Mouse (Mus musculus) erythroid progenitor cell, adult 5-6 weeks (primary cell): ENCODE measurements around the gene Spock1. TPM values are rescaled to one million over a fixed set of nuclear protein-coding genes. Genes with fewer than 3 reads are reported as not detected.

Source experiments
- ATAC-seq: replicated peaks from 2 replicates; pipeline ENCODE4 v1.8.0; 2016; ENCODE audit warnings: moderate number of reproducible peaks, mild to moderate bottlenecking, moderate TSS enrichment, inconsistent platforms; ENCODE audit not compliant: poor library complexity, low FRiP score, severe bottlenecking
- total RNA-seq, 2 experiments: library from RNA; stranded (forward) in 1 of 2; stranded (reverse) in 1 of 2; fragments of 150-400 nt in 1 of 2; fragments of 186-747, 209-891 nt in 1 of 2; gene quantifications; 2 replicates each; pipeline versions ENCODE4 v1.2.3 to v1.2.4; 2015 to 2017; ENCODE audit warnings: low replicate concordance in 2 of 2

Gene Spock1
- total RNA-seq, 2 experiments from 2014 or later = not detected

- ATAC-seq = no peak
These were observed 96.9 kb downstream of the Spock1 start for GRCm38 (mm10) chr13:57811253-57811652.

GRCm38 (mm10) chr13:57810816-57811215, 97.3 kb downstream of the Spock1 start:
- no peak for ATAC-seq

GRCm38 (mm10) chr13:57810083-57810482, 98.0 kb downstream of the Spock1 start:
- no peak for ATAC-seq

- no peak for ATAC-seq
These were observed 98.5 kb downstream of the Spock1 start for GRCm38 (mm10) chr13:57809603-57810002.

- ATAC-seq = no peak
These were observed 101.3 kb downstream of the Spock1 start for GRCm38 (mm10) chr13:57806816-57807215.

GRCm38 (mm10) chr13:57806301-57806700, 101.8 kb downstream of the Spock1 start:
- ATAC-seq = no peak

GRCm38 (mm10) chr13:57798633-57799032, 109.5 kb downstream of the Spock1 start:
- no peak for ATAC-seq

GRCm38 (mm10) chr13:57796951-57797692, 111.0 kb downstream of the Spock1 start:
- no peak for ATAC-seq

- no peak for ATAC-seq
These were observed 114.4 kb downstream of the Spock1 start for GRCm38 (mm10) chr13:57793643-57794240.

GRCm38 (mm10) chr13:57789796-57790195, 118.3 kb downstream of the Spock1 start:
- ATAC-seq = no peak

GRCm38 (mm10) chr13:57788299-57788698, 119.8 kb downstream of the Spock1 start:
- no peak for ATAC-seq

- ATAC-seq = no peak
These were observed 121.9 kb downstream of the Spock1 start for GRCm38 (mm10) chr13:57786278-57786677.

- no peak for ATAC-seq
These were observed 125.2 kb downstream of the Spock1 start for GRCm38 (mm10) chr13:57782975-57783374.

GRCm38 (mm10) chr13:57782107-57782561, 126.0 kb downstream of the Spock1 start:
- ATAC-seq = no peak

- no peak for ATAC-seq
These were observed 129.0 kb downstream of the Spock1 start for GRCm38 (mm10) chr13:57779146-57779545.

GRCm38 (mm10) chr13:57778524-57778923, 129.6 kb downstream of the Spock1 start:
- ATAC-seq = no peak

GRCm38 (mm10) chr13:57771998-57772397, 136.1 kb downstream of the Spock1 start:
- no peak for ATAC-seq

GRCm38 (mm10) chr13:57766721-57767120, 141.4 kb downstream of the Spock1 start:
- ATAC-seq = no peak

GRCm38 (mm10) chr13:57761122-57761521, 147.0 kb downstream of the Spock1 start:
- no peak for ATAC-seq

- ATAC-seq = no peak
These were observed 147.5 kb downstream of the Spock1 start for GRCm38 (mm10) chr13:57760618-57761017.

GRCm38 (mm10) chr13:57756316-57756715, 151.8 kb downstream of the Spock1 start:
- ATAC-seq = no peak
